Mouse (Mus musculus): Measurements from ENCODE around the gene Shcbp1l.

DNA sequence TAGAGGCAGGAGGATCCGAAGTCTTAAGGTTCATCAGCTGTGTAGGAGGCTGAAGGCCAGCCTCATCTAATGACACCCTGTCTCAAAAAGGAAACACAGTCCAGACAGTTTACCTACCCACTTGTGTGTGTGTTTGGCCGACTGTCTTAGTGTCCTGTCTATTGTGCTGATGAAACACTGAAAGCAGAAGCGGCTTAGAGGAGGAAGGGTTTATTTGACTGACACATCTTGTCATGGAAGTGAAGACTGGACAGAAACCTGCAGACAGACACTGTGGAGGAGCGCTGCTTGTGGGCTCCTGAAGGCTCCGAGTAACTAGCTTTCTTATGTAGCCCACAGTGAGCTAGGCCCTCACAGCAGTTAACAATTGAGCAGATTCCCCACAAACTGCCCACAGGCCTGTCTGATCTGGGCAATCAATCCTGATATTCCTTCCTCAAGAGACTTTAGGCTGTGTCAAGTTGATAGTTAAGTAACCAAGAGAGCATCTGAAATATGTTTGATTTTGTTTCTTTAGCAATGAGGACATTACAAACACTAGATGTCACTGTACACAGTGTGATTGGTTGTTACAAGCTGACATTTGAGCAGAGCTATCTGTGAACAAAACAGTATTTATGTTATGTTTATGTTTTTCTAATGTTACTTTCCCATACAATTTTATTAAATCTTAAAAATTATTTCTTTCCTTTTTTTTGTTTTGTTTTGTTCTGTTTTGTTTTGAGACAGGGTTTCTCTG, 9.1 kb downstream of the Shcbp1l start:
- no peak for TF ChIP-seq POLR2A (IDR thresholded peaks at IDR 0.05; ENCODE audit: borderline replicate concordance, extremely low read depth, low read depth, low read length)
- no peak for TF ChIP-seq CTCF (IDR thresholded peaks at IDR 0.05; ENCODE audit: insufficient read depth, low read length)

Measured in lung, adult 2 months (tissue).